Mouse (Mus musculus): ENCODE measurements around the gene Sftpd.

DNA sequence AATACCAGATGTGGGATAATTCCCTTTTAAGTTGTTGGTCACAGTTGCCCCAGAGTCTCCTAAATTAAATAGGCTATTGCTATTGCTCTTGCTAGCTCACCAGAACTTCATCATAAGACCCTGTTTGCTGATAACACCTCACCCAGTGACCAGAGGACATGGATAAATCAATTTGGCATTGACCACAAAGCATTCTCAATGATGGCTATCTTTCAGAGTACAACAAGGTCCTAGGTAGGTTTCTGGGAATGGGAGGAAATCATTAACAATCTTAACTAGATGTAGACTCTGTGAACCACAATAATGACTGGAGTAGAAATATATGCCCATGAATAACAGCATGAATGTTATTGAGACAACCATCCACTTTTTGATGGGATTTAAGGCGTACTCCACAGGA, 44.3 kb downstream of the Sftpd start:
- TF ChIP-seq CTCF (IDR thresholded peaks at IDR 0.05; ENCODE audit: low read depth, low read length) (no peak), POLR2A (IDR thresholded peaks at IDR 0.05; ENCODE audit: extremely low read depth, insufficient read depth, low read length) (no peak)

Measured in liver, adult 2 months (tissue).